Mouse (Mus musculus) brain, embryonic 14.5 days (tissue): ENCODE measurements around the gene Rpl26. TPM values are rescaled to one million over a fixed set of nuclear protein-coding genes. Genes with fewer than 3 reads are reported as not detected.
A peak's percentile ranks its signal among the peaks of the same experiment; 100 is the strongest.

Experiments used
- DNase-seq: peaks from one replicate; pipeline ENCODE4 v3.0.0-alpha.2; 2011; ENCODE audit warnings: low read depth
- CTCF ChIP-seq: fragments of 200-500 bp; IDR thresholded peaks from 2 replicates; pipeline ENCODE4 v1.5.1; 2012; ENCODE audit warnings: inconsistent platforms, mild to moderate bottlenecking, moderate library complexity, borderline replicate concordance; ENCODE audit not compliant: insufficient read depth, insufficient read length; ENCODE audit errors: extremely low read depth
- POLR2A ChIP-seq: fragments of 200-500 bp; IDR thresholded peaks from 2 replicates; pipeline ENCODE4 v1.6.1; 2012; ENCODE audit warnings: mild to moderate bottlenecking, inconsistent platforms, borderline replicate concordance; ENCODE audit not compliant: poor library complexity, insufficient read depth, insufficient read length, severe bottlenecking; ENCODE audit errors: extremely low read depth
- polyA plus RNA-seq: library from polyadenylated mRNA; depleted of rRNA; stranded (reverse); fragments of >200 nt; gene quantifications from 2 replicates; pipeline ENCODE4 v1.2.3, GENCODE M21; 2012

Rpl26 gene
- polyA plus RNA-seq, 1 experiment, result 2,036 TPM

GRCm38 (mm10) chr11:68893911-68894464, 7.4 kb upstream of the Rpl26 start:
- DNase-seq, result no peak
- no peak for TF ChIP-seq CTCF
- TF ChIP-seq POLR2A, result no peak

GRCm38 (mm10) chr11:68896247-68896646, 5.1 kb upstream of the Rpl26 start:
- TF ChIP-seq CTCF (no peak), POLR2A (no peak)
- DNase-seq, result no peak

GRCm38 (mm10) chr11:68897120-68897519, 4.3 kb upstream of the Rpl26 start:
- peak; percentile 42 for DNase-seq
- TF ChIP-seq CTCF (peak; percentile 61; the same call in 1 of the 2 replicates), POLR2A (no peak)

- no peak for DNase-seq
- TF ChIP-seq POLR2A (no peak), CTCF (no peak)
Measured at GRCm38 (mm10) chr11:68897838-68898237, 3.5 kb upstream of the Rpl26 start.

GRCm38 (mm10) chr11:68898790-68899189, 2.6 kb upstream of the Rpl26 start:
- no peak for DNase-seq
- TF ChIP-seq POLR2A (no peak), CTCF (no peak)

GRCm38 (mm10) chr11:68899815-68900214, 1.6 kb upstream of the Rpl26 start:
- no peak for DNase-seq
- no peak for TF ChIP-seq POLR2A
- TF ChIP-seq CTCF, result no peak

- no peak for DNase-seq
- TF ChIP-seq CTCF (no peak), POLR2A (no peak)
Measured at GRCm38 (mm10) chr11:68900519-68901350, 648 bp upstream of the Rpl26 start.

GRCm38 (mm10) chr11:68902047-68902364, 623 bp downstream of the Rpl26 start:
- no peak for TF ChIP-seq POLR2A
- no peak for TF ChIP-seq CTCF
- no peak for DNase-seq

- TF ChIP-seq POLR2A, result no peak
Measured at GRCm38 (mm10) chr11:68902367-68902766, 984 bp downstream of the Rpl26 start.

GRCm38 (mm10) chr11:68902823-68903222, 1.4 kb downstream of the Rpl26 start:
- TF ChIP-seq POLR2A (no peak), CTCF (no peak)
- no peak for DNase-seq

More at GRCm38 (mm10) chr11:68902367-68902766, 984 bp downstream of the Rpl26 start:
- DNase-seq, result no peak

- DNase-seq, result no peak
- TF ChIP-seq POLR2A (no peak), CTCF (no peak)
Measured at GRCm38 (mm10) chr11:68903775-68904174, 2.4 kb downstream of the Rpl26 start.

- peak; percentile 86 for DNase-seq
- TF ChIP-seq CTCF (peak; percentile 73; the same call in 1 of the 2 replicates), POLR2A (no peak)
Measured at GRCm38 (mm10) chr11:68904375-68905137, 3.2 kb downstream of the Rpl26 start.

GRCm38 (mm10) chr11:68905138-68905531, 3.8 kb downstream of the Rpl26 start:
- TF ChIP-seq POLR2A (no peak), CTCF (no peak)
- no peak for DNase-seq
